Mouse (Mus musculus): Measurements from ENCODE around the gene Fyb2. TPM values are rescaled to one million over a fixed set of nuclear protein-coding genes. Genes with fewer than 3 reads are reported as not detected.

The Fyb2 gene
- polyA plus RNA-seq (2012; ENCODE audit: low replicate concordance), result 0.22 TPM in 1 of 2 replicates, not detected in the other

DNA sequence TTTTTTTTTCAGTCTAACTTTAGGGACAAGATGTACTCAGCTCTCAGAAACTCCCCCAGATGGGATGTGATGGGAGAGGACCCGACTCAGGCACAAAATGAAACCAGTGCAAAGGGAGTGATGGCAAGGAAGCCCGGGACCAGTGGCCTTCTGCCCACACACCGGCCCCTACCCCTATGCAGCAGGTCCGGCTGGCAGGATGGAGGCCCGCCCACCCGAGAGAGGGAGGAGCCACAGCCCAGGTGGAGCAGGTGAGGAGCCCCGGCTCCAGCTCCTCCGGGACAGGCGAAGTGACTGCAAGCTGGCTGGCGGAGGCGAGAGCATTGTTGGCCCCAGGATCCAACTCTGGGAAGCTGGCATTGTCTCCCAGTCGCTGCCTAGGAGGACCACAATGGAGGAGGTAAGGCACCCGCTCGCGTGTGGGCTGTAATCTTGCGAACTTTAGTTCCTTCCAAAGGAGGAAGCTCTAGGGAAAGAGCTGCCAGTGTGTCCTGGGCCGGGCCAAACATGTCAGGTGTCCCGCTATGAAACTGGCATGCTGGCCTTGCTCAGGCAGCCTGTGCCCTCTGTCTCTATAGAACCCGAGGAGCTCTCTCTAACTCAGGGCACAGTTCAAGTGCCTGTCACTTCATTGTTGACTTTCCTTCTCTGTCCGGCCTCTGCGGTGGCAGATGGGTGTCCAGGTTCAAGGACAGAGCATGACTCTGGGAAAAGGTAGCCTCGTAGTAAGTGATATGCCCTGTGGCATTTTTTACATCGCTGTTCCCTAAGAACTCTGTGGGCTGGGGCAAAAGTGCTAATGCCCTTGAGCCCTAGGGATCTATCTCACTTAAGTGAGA is at the start of gene Fyb2:
Gene Fyb2, plus strand, starts transcription at position 166 of the 839 bp plus-strand sequence.

DNA sequence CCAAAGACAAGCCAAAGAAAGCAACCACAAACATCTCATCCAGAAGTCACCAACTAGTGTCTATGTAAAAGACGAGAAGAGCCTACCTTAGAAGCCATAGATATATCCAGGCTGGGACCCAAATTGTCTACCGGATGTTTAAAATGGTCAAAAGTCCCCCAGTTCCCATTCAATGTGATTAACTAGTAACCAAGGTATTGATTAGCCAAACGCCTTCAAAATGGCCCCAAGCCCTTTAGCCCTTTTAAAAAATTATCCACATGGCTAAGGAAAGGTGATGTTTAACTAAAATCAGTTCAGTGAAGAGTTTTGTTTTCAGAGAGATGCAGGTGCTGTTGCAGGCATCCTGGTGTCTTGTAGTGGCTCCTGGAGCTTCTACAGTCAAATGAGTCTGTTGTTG is 36.9 kb upstream of the Fyb2 start, which contains the start of gene C8a:
Gene C8a, minus strand, starts transcription at position 76 of the 400 bp plus-strand sequence.

Other genes starting within 250 kb of the Fyb2 start
- not detected in 2 replicates for gene C8b, start 147.1 kb upstream of the Fyb2 start, polyA plus RNA-seq (2012; ENCODE audit: low replicate concordance)
- gene Gm17662, start 56.1 kb upstream of the Fyb2 start, polyA plus RNA-seq (2012; ENCODE audit: low replicate concordance), result not detected in 2 replicates
- 0.08 and 0.26 TPM in 2 replicates for gene C8a, start 37.1 kb upstream of the Fyb2 start, polyA plus RNA-seq (2012; ENCODE audit: low replicate concordance)
- gene Prkaa2, start 196.4 kb downstream of the Fyb2 start, polyA plus RNA-seq (2012; ENCODE audit: low replicate concordance), result 0.02 TPM in 1 of 2 replicates, not detected in the other
- 12.6 and 12.9 TPM in 2 replicates for gene Plpp3, start 243.9 kb downstream of the Fyb2 start, polyA plus RNA-seq (2012; ENCODE audit: low replicate concordance)